Mouse (Mus musculus) heart, postnatal 0 days (tissue): Measurements from ENCODE around the gene Pitx3. TPM values are rescaled to one million over a fixed set of nuclear protein-coding genes. Genes with fewer than 3 reads are reported as not detected.

ENCODE experiments used
- ATAC-seq: fragments of 200-750 bp; cut with Nextera tagmentation; 2 replicates; pipeline ENCODE4 v1.8.0; 2017; ENCODE audit warnings: low read depth, moderate number of reproducible peaks, moderate library complexity; ENCODE audit not compliant: insufficient read depth
- DNase-seq: peaks from one replicate; pipeline ENCODE4 v3.0.0-alpha.2; 2016; ENCODE audit warnings: low spot score
- H3K27ac ChIP-seq: fragments of 300-500 bp; sonication (generic); 2 replicates; pipeline ENCODE4 v1.5.1; 2014; ENCODE audit warnings: low read depth, mild to moderate bottlenecking
- H3K27me3 ChIP-seq: fragments of 300-500 bp; sonication (generic); 2 replicates; pipeline ENCODE4 v1.6.1; 2014; ENCODE audit warnings: low read length, mixed read lengths; ENCODE audit not compliant: control insufficient read depth, insufficient read depth
- H3K36me3 ChIP-seq: fragments of 300-500 bp; sonication (generic); replicated peaks from 2 replicates; pipeline ENCODE4 v1.6.1; 2014; ENCODE audit warnings: low read length, mixed read lengths; ENCODE audit not compliant: control insufficient read depth, insufficient read depth
- H3K4me1 ChIP-seq: fragments of 300-500 bp; sonication (generic); 2 replicates; pipeline ENCODE4 v1.6.1; 2014; ENCODE audit warnings: antibody characterized with exemption; ENCODE audit not compliant: control insufficient read depth, insufficient read depth
- H3K4me2 ChIP-seq: fragments of 300-500 bp; sonication (generic); 2 replicates; pipeline ENCODE4 v1.6.1; 2014; ENCODE audit warnings: low read depth, mild to moderate bottlenecking, low read length, moderate library complexity
- H3K4me3 ChIP-seq: fragments of 300-500 bp; sonication (generic); 2 replicates; pipeline ENCODE4 v1.5.1; 2014; ENCODE audit warnings: low read depth, low read length
- H3K9ac ChIP-seq: fragments of 300-500 bp; sonication (generic); replicated peaks from 2 replicates; pipeline ENCODE4 v1.6.1; 2014; ENCODE audit warnings: low read depth, low read length, mixed read lengths
- H3K9me3 ChIP-seq: fragments of 300-500 bp; sonication (generic); replicated peaks from 2 replicates; pipeline ENCODE4 v1.6.1; 2016; ENCODE audit warnings: low read length; ENCODE audit not compliant: control insufficient read depth
- CTCF ChIP-seq: IDR thresholded peaks from 2 replicates; pipeline ENCODE4 v1.5.1; 2016; ENCODE audit warnings: antibody characterized with exemption, control low read depth, low read depth
- EP300 ChIP-seq: IDR thresholded peaks from 2 replicates; pipeline ENCODE4 v1.6.1; 2016; ENCODE audit warnings: antibody characterized with exemption, low read depth
- WGBS: fragments of 180-500 bp; shearing (Covaris S2); extraction: QIAGEN DNeasy Blood & Tissue Kit; methylation state at CpG from one replicate; pipeline ENCODE4 v1.1.7; 2014; 5-methylcytosine and 5-hydroxymethylcytosine counted together
- polyA plus RNA-seq: library from polyadenylated mRNA; unstranded; fragments of >200 nt; fragmentation: Nextera tagmentation; extraction: Ambion mirVana; gene quantifications from 2 replicates; pipeline ENCODE4 v1.2.1, GENCODE M21; 2015
- total RNA-seq: library from RNA; depleted of rRNA; stranded (reverse); fragments of >200 nt; gene quantifications from 2 replicates; pipeline ENCODE4 v1.2.3, GENCODE M21; 2014; ENCODE audit warnings: low replicate concordance

Gene Pitx3
- total and polyA plus RNA-seq, 2 experiments from 2014 or later, result not detected

GRCm38 (mm10) chr19:46136639-46137580 is 11.2 kb downstream of the Pitx3 start:
- Histone ChIP-seq H3K9me3 (no peaks in the 10 kb centered on the region), H3K4me2 (peak overlapping the region; percentile 100), H3K27me3 (peaks cover 58% of the 10 kb centered on the region), H3K27ac (no peak overlapping the region), H3K4me1 (peaks cover 29% of the 10 kb centered on the region), H3K36me3 (no peaks in the 10 kb centered on the region), H3K4me3 (peak overlapping the region; percentile 61), H3K9ac (0 out of 2 replicates have a peak overlapping the region, but pooled peaks have one; percentile 12)
- TF ChIP-seq EP300 (no peak), CTCF (peak; percentile 77)
- WGBS, result 2% methylated on average over 48 of the region's 49 CpGs
- no peak for ATAC-seq
- peak; percentile 58 for DNase-seq

GRCm38 (mm10) chr19:46135789-46136638 is 12.1 kb downstream of the Pitx3 start:
- no peak overlapping the region for H3K27ac ChIP-seq
- DNase-seq, result no peak

GRCm38 (mm10) chr19:46135297-46135696 is 12.8 kb downstream of the Pitx3 start:
- ATAC-seq (peak; percentile 69), DNase-seq (peak; percentile 76)
- peaks cover 21% of the 10 kb centered on the region for H3K4me1 ChIP-seq
- peak overlapping the region; percentile 61 for H3K4me3 ChIP-seq
- no peaks in the 10 kb centered on the region for H3K36me3 ChIP-seq
- WGBS, result under 1% methylated on average over 12 of the region's 12 CpGs
- H3K4me2 ChIP-seq, result peak overlapping the region; percentile 100
- TF ChIP-seq CTCF (peak; percentile 98), EP300 (no peak)
- H3K9me3 ChIP-seq, result no peaks in the 10 kb centered on the region
- no peak overlapping the region for H3K27ac ChIP-seq
- peaks cover 64% of the 10 kb centered on the region for H3K27me3 ChIP-seq
- H3K9ac ChIP-seq, result no peak overlapping the region; the same call in 1 of the 2 replicates

More at GRCm38 (mm10) chr19:46135789-46136638, 12.1 kb downstream of the Pitx3 start:
- no peaks in the 10 kb centered on the region for H3K9me3 ChIP-seq
- TF ChIP-seq EP300, result no peak
- TF ChIP-seq CTCF, result peak; percentile 13; the same call in 1 of the 2 replicates
- no peaks in the 10 kb centered on the region for H3K36me3 ChIP-seq
- under 1% methylated on average over 79 of the region's 79 CpGs for WGBS
- H3K4me1 ChIP-seq, result peaks cover 26% of the 10 kb centered on the region
- H3K9ac ChIP-seq, result peak overlapping the region; percentile 12; the same call in 1 of the 2 replicates
- peak overlapping the region; percentile 61 for H3K4me3 ChIP-seq
- peak; percentile 55 for ATAC-seq
- peak overlapping the region; percentile 100 for H3K4me2 ChIP-seq
- H3K27me3 ChIP-seq, result peaks cover 63% of the 10 kb centered on the region

- Histone ChIP-seq H3K4me2 (no peak overlapping the region), H3K36me3 (no peaks in the 10 kb centered on the region), H3K4me1 (peaks cover 21% of the 10 kb centered on the region), H3K27ac (no peak overlapping the region), H3K4me3 (no peak overlapping the region), H3K27me3 (peaks cover 53% of the 10 kb centered on the region), H3K9ac (no peak overlapping the region), H3K9me3 (no peaks in the 10 kb centered on the region)
- no peak for TF ChIP-seq CTCF
- no peak for TF ChIP-seq EP300
- ATAC-seq (no peak), DNase-seq (no peak)
- WGBS, result 37% methylated on average over 6 of the region's 6 CpGs
Measured at GRCm38 (mm10) chr19:46132577-46132976, 15.5 kb downstream of the Pitx3 start.

- Histone ChIP-seq H3K9me3 (no peaks in the 10 kb centered on the region), H3K4me1 (peaks cover 16% of the 10 kb centered on the region), H3K9ac (no peak within 1 kb of the TSS), H3K36me3 (no peaks in the 10 kb centered on the region), H3K4me3 (peak within 1 kb of the TSS; percentile 32), H3K27ac (no peak within 1 kb of the TSS), H3K27me3 (peaks cover 47% of the 10 kb centered on the region), H3K4me2 (peak within 1 kb of the TSS; percentile 60)
- DNase-seq, result no peak
- TF ChIP-seq EP300 (no peak), CTCF (no peak)
- WGBS, result 3% methylated on average over 31 of the region's 31 CpGs
- peak; percentile 50 for ATAC-seq
Measured at GRCm38 (mm10) chr19:46131694-46132525, 16.2 kb downstream of the Pitx3 start, which contains the start of gene Elovl3. Gene Elovl3 (plus strand): TSS chr19:46131897.
